Mouse (Mus musculus): Measurements from ENCODE around the gene Adora1.

Adora1 gene

DNA sequence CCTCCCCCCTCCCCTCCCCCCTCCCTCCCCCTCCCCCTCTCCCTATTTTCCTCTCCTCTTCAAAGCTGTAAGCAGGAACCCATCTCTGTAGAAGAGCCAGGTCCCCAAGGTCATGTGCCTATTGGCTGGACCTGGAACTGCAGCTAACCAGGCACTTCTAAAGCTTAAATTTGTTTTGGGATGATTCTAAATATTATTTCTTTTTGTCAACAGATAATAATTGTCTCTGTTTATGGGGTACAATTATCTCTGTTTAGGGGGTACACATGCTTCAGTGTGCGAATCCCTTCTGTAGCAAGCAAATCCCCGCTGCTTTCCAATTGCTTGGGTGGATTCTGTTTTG lies 18.6 kb downstream of the Adora1 start:
- H3K4me1 ChIP-seq (replicated peaks; ENCODE audit: low read depth, low read length) = peaks cover 50% of the 10 kb centered on the region
- peaks cover 45% of the 10 kb centered on the region for H3K27me3 ChIP-seq (ENCODE audit: insufficient read depth, low read length)
- no peaks in the 10 kb centered on the region for H3K9me3 ChIP-seq (ENCODE audit: low read length)
- no peaks in the 10 kb centered on the region for H3K36me3 ChIP-seq (ENCODE audit: insufficient read depth, low read length)
- no peak overlapping the region for H3K4me3 ChIP-seq (replicated peaks; ENCODE audit: low read length)
- TF ChIP-seq CTCF (conservative IDR thresholded peaks at IDR 0.05; ENCODE audit: low read length) (peak; percentile 33), POU5F1 (IDR thresholded peaks at IDR 0.05; ENCODE audit: borderline replicate concordance, low read length) (no peak)

- Histone ChIP-seq H3K36me3 (ENCODE audit: insufficient read depth, low read length) (no peaks in the 10 kb centered on the region), H3K4me3 (replicated peaks; ENCODE audit: low read length) (peak overlapping the region; percentile 48), H3K27me3 (ENCODE audit: insufficient read depth, low read length) (peaks cover 48% of the 10 kb centered on the region), H3K9me3 (ENCODE audit: low read length) (no peaks in the 10 kb centered on the region), H3K4me1 (replicated peaks; ENCODE audit: low read depth, low read length) (peaks cover 56% of the 10 kb centered on the region)
- TF ChIP-seq CTCF (conservative IDR thresholded peaks at IDR 0.05; ENCODE audit: low read length) (no peak), NANOG (IDR thresholded peaks at IDR 0.05; ENCODE audit: borderline replicate concordance, low read length) (no peak), POU5F1 (IDR thresholded peaks at IDR 0.05; ENCODE audit: borderline replicate concordance, low read length) (no peak)
These were observed 19.2 kb downstream of the Adora1 start for GRCm38 (mm10) chr1:134215751-134216628.

- TF ChIP-seq CTCF (conservative IDR thresholded peaks at IDR 0.05; ENCODE audit: low read length) (no peak), NANOG (IDR thresholded peaks at IDR 0.05; ENCODE audit: borderline replicate concordance, low read length) (no peak), POU5F1 (IDR thresholded peaks at IDR 0.05; ENCODE audit: borderline replicate concordance, low read length) (no peak)
- Histone ChIP-seq H3K4me1 (replicated peaks; ENCODE audit: low read depth, low read length) (peaks cover 65% of the 10 kb centered on the region), H3K36me3 (ENCODE audit: insufficient read depth, low read length) (no peaks in the 10 kb centered on the region), H3K9me3 (ENCODE audit: low read length) (no peaks in the 10 kb centered on the region), H3K4me3 (replicated peaks; ENCODE audit: low read length) (no peak overlapping the region), H3K27me3 (ENCODE audit: insufficient read depth, low read length) (peaks cover 48% of the 10 kb centered on the region)
These were observed 20.2 kb downstream of the Adora1 start for GRCm38 (mm10) chr1:134215059-134215458.

DNA sequence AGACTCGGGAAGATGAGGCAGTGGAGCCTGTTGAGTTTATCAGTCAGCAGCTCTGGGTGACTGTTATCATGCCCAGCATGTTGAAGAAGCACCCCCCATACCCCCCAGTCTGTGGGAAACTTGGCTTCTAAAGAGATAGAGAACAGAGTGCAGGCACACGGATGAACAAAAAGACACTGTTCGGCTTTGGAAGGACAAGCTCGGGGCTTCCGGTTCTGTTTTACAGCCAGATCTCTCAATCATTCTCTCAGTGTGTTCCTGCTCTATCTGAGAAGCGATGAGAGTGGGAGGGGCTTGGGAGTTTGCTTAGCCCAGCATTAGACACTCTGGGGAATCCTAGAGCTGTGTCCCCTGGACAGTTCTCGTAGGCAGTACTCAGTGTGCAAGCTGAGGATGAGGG lies 21.8 kb downstream of the Adora1 start:
- Histone ChIP-seq H3K4me3 (replicated peaks; ENCODE audit: low read length) (no peak overlapping the region), H3K27me3 (ENCODE audit: insufficient read depth, low read length) (peaks cover 36% of the 10 kb centered on the region), H3K36me3 (ENCODE audit: insufficient read depth, low read length) (no peaks in the 10 kb centered on the region), H3K4me1 (replicated peaks; ENCODE audit: low read depth, low read length) (peaks cover 64% of the 10 kb centered on the region), H3K9me3 (ENCODE audit: low read length) (no peaks in the 10 kb centered on the region)
- TF ChIP-seq CTCF (conservative IDR thresholded peaks at IDR 0.05; ENCODE audit: low read length) (no peak), NANOG (IDR thresholded peaks at IDR 0.05; ENCODE audit: borderline replicate concordance, low read length) (no peak), POU5F1 (IDR thresholded peaks at IDR 0.05; ENCODE audit: borderline replicate concordance, low read length) (no peak)

- no peak for TF ChIP-seq NANOG (IDR thresholded peaks at IDR 0.05; ENCODE audit: borderline replicate concordance, low read length)
- TF ChIP-seq CTCF (conservative IDR thresholded peaks at IDR 0.05; ENCODE audit: low read length) = no peak
- no peak for TF ChIP-seq POU5F1 (IDR thresholded peaks at IDR 0.05; ENCODE audit: borderline replicate concordance, low read length)
These were observed 22.9 kb downstream of the Adora1 start for GRCm38 (mm10) chr1:134212351-134212750.

DNA sequence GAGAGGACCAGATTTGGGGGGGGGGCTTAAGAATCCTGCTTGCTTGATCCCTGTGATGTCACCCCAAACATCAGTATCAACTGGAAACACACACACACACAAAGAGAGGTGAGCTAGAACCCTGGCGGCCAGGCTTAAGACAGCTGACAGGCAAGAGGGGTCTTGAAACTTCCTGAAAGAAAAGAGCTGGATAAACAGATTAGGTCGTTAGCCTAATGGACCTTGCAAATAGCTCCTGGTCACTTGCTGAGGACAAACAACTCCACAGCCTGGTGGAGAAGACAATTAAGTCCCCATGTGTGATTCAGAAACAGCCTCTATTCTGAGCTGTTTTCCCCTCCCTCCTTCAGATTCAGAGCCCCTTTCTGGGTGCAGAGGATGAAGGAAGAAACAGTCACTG lies 23.6 kb downstream of the Adora1 start:
- peaks cover 35% of the 10 kb centered on the region for H3K27me3 ChIP-seq (ENCODE audit: insufficient read depth, low read length)
- peaks cover 49% of the 10 kb centered on the region for H3K4me1 ChIP-seq (replicated peaks; ENCODE audit: low read depth, low read length)
- H3K4me3 ChIP-seq (replicated peaks; ENCODE audit: low read length) = no peak overlapping the region
- TF ChIP-seq NANOG (IDR thresholded peaks at IDR 0.05; ENCODE audit: borderline replicate concordance, low read length) (no peak), POU5F1 (IDR thresholded peaks at IDR 0.05; ENCODE audit: borderline replicate concordance, low read length) (no peak), CTCF (conservative IDR thresholded peaks at IDR 0.05; ENCODE audit: low read length) (no peak)
- peaks cover 7% of the 10 kb centered on the region for H3K9me3 ChIP-seq (ENCODE audit: low read length)
- no peaks in the 10 kb centered on the region for H3K36me3 ChIP-seq (ENCODE audit: insufficient read depth, low read length)

More at GRCm38 (mm10) chr1:134212351-134212750, 22.9 kb downstream of the Adora1 start:
- Histone ChIP-seq H3K4me1 (replicated peaks; ENCODE audit: low read depth, low read length) (peaks cover 56% of the 10 kb centered on the region), H3K4me3 (replicated peaks; ENCODE audit: low read length) (no peak overlapping the region), H3K27me3 (ENCODE audit: insufficient read depth, low read length) (peaks cover 35% of the 10 kb centered on the region), H3K36me3 (ENCODE audit: insufficient read depth, low read length) (no peaks in the 10 kb centered on the region), H3K9me3 (ENCODE audit: low read length) (peaks cover 7% of the 10 kb centered on the region)

- no peak for TF ChIP-seq NANOG (IDR thresholded peaks at IDR 0.05; ENCODE audit: borderline replicate concordance, low read length)
- TF ChIP-seq CTCF (conservative IDR thresholded peaks at IDR 0.05; ENCODE audit: low read length) = no peak
- TF ChIP-seq POU5F1 (IDR thresholded peaks at IDR 0.05; ENCODE audit: borderline replicate concordance, low read length) = no peak
- Histone ChIP-seq H3K4me3 (replicated peaks; ENCODE audit: low read length) (no peak overlapping the region), H3K9me3 (ENCODE audit: low read length) (peaks cover 7% of the 10 kb centered on the region), H3K36me3 (ENCODE audit: insufficient read depth, low read length) (no peaks in the 10 kb centered on the region), H3K4me1 (replicated peaks; ENCODE audit: low read depth, low read length) (peaks cover 43% of the 10 kb centered on the region), H3K27me3 (ENCODE audit: insufficient read depth, low read length) (peaks cover 35% of the 10 kb centered on the region)
These were observed 24.2 kb downstream of the Adora1 start for GRCm38 (mm10) chr1:134211043-134211442.

DNA sequence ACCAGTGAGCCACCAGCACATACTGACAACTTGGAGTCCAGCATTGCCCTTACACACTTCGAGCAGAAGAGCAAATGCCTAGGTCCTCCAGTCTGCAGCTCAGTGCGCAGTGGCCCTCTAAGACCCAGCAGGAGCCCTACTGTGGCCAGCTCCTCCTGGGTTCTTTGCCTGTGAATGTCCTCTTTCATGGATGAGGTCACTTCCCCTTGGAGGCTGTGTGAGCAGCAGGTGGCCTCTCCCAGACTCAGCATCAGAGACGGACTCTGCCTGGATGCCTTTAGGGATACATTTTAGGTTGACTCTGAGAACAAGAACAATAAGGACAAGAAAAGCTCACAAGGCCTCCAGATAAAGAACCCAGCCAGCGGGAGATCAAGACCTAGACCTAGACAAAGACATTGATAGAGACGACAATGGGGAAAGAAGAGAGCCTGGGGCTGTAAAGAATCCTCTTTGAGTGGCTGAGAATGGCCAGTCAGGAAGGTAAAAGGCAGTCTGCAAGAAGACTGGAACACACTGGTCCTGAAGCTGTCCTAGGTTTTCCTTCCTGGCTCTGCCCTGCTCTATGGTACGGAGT lies 25.0 kb downstream of the Adora1 start:
- H3K4me3 ChIP-seq (replicated peaks; ENCODE audit: low read length) = no peak overlapping the region
- peaks cover 31% of the 10 kb centered on the region for H3K27me3 ChIP-seq (ENCODE audit: insufficient read depth, low read length)
- no peak for TF ChIP-seq POU5F1 (IDR thresholded peaks at IDR 0.05; ENCODE audit: borderline replicate concordance, low read length)
- TF ChIP-seq NANOG (IDR thresholded peaks at IDR 0.05; ENCODE audit: borderline replicate concordance, low read length) = peak; percentile 74; the same call in 1 of the 2 replicates
- TF ChIP-seq CTCF (conservative IDR thresholded peaks at IDR 0.05; ENCODE audit: low read length) = no peak
- H3K4me1 ChIP-seq (replicated peaks; ENCODE audit: low read depth, low read length) = peaks cover 36% of the 10 kb centered on the region
- no peaks in the 10 kb centered on the region for H3K36me3 ChIP-seq (ENCODE audit: insufficient read depth, low read length)
- H3K9me3 ChIP-seq (ENCODE audit: low read length) = peaks cover 7% of the 10 kb centered on the region

All from E14TG2a.4 (cell line).